Mouse (Mus musculus) erythroid progenitor cell, adult 5-6 weeks (primary cell): ENCODE results near the gene Cpe. TPM values are rescaled to one million over a fixed set of nuclear protein-coding genes. Genes with fewer than 3 reads are reported as not detected.

Experiments
- ATAC-seq: replicated peaks from 2 replicates; pipeline ENCODE4 v1.8.0; 2016; ENCODE audit warnings: moderate number of reproducible peaks, mild to moderate bottlenecking, moderate TSS enrichment, inconsistent platforms; ENCODE audit not compliant: poor library complexity, low FRiP score, severe bottlenecking
- total RNA-seq, 2 experiments: library from RNA; stranded (forward) in 1 of 2; stranded (reverse) in 1 of 2; fragments of 150-400 nt in 1 of 2; fragments of 186-747, 209-891 nt in 1 of 2; gene quantifications; 2 replicates each; pipeline versions ENCODE4 v1.2.3 to v1.2.4; 2015 to 2017; ENCODE audit warnings: low replicate concordance in 2 of 2

Cpe gene
- total RNA-seq, 2 experiments from 2014 or later: not detected

DNA sequence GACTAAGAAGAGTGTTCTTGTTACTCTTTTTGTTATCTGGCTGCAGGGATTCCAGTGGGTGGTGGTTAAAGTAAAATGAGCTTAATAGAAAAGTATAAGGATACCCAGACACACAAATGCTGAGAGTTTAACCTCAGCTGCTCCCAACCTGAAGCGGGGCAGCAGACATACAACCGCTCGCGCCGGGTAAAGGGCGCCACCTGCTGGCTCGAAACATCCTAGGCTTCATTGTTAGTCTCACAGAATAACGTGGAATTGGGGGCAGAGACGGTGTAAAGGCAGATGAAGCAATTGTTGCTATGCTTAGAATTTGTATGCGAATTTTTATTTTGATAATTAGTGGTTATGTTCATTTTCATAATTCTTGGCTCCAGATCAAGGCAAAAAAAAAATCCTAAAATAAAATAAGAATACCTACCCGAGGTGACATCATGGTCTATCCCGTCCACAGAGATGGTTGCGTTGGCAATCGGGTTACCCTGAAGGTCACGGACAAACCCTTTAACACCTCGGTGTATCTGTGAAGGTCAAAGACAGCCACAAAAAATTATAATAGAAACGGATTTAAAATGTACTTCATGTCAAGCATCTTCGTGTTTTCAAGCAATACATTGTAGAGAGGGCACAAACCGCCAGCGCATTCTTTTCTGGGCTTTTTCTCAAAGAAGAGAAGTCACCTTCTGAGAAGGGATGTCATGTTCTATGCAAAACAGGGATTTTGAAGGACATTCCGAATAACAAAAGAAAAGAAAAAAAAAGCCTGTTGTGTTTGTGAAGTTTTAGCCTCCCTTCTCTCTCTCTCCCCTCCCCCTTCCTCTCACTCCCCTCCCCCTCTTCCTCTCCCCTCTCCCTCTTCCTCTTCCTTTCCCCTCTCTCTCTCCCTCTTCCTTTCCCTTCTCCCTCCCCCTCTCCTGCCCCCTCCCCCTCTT, 95.5 kb downstream of the Cpe start:
- ATAC-seq: no peak

DNA sequence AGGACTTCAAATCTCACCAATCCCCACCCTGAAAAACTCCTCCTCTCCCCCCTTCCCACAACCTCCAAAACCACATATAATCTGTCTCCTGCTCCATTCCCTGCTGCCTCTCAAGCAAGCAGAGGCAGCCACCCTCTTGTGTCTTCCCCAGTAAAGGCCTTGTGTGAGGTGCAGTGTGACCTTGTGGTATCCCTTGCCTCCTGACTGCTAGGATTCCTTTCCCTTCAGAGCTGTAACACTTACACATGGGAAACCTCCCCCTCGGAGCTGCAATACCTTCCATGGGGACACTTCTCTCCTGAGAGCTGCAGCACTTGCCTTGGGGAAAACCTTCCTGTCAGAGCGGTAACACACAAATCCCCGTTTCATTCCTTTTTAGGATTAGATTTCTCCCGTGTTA, 96.5 kb downstream of the Cpe start:
- no peak for ATAC-seq

DNA sequence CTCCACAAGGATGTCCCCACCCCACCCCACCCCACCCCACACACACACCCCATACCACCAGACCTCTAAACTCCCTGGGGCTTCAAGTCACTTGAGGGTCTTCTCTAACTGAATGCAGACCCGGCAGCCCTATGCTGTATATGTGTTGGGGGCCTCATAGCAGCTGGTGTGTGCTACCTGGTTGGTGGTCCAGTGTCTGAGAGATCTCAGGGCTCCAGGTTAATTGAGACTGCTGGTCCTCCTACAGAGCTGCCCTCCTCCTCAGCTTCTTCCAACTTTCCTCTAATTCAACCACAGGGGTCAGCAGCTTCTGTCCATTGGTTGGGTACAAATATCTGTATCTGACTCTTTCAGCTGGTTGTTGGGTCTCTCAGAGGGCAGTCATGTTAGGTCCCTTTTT, 102.4 kb downstream of the Cpe start:
- no peak for ATAC-seq

DNA sequence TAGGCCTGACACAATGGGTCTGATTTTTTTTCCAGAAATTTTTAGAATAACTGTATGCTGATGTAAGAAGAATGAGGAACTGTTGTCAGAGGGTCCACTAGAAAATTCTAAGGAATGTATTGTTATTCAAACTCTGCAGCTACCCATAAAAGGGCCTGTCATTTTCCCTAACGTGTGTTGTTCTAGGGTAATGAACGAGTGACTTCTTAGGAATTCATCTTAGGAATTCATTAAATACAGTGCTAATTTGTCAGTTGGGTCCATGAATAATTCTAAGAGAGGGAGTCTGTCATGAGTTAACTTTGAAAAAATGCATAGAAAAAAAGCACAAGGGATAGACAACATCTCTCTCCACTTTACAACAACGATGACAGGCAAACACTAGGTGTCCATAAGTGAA, 110.0 kb downstream of the Cpe start:
- no peak for ATAC-seq

DNA sequence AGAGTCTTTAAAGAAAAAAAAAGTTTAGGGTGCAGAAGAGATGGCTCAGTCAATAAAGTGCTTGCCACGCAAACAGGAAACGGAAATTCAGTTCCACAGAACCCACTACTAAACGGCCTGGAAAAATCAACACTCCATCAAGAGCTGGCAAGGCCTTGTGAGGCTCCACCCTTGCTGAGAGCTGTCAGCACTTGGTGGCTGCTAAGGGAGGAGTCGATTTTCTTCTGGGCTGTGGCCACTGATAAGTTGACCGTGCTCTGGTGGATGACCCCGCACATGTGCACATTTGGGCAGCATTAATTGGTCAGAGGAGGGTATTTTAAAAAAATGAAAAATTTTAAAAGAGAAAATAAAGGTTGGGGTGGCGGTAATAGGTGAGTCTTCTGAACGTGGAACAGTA, 114.6 kb downstream of the Cpe start:
- no peak for ATAC-seq

DNA sequence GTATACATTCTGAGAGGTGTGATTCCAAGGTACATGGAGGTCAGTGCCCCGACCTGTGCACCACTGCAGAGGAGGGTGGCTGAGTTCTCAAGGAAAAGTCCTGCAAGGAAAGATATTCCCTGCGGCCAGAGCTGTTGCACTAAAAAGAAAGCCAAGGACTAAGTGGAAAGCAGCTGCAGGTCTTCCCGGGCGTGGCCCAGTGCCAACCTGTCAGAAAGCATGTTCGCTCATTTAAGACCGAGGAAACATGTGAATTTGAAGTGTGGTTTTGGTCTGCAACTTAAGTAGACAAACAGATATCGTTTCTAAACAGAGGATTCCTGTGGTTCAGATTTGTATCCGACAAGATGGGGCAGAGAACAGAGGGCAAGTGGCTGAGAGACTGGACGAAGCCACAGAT, 117.9 kb downstream of the Cpe start:
- no peak for ATAC-seq

DNA sequence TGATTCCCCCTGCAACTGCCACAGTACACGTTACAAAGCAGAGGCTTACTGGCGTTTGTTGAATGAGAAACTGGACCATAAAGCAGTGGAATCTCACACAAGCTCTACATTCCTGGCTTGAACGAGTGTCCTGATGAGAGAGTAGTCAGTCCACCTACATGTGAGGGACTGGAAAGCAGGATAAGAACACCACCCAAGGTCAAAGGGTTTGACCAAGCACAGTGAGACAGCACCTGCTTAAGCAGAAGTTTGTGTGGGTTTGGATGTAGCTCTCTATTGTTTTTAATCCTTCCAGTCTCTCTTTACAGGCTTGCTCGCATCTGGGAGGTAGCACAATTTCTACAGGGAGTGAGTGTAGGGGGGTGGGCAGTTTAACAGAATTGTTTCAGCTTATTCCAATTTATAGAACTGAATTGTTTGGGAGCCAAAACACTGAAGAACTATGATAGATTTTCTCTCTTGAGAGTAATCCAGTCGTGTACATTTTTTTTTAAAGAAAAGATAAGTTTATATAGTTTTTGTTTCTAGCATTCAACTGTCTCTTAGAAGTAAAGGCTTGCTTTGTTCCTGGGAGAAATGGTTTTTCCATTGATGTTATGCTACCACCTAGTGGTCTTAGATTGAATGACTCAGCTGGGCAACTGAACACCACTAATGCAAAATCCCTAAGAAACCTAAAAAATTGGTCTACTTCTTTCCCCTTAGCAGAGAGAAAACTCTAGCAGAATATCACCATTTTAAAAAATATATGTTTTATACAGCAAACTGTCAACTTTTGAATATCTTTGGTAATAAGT, 144.6 kb downstream of the Cpe start:
- ATAC-seq: no peak

DNA sequence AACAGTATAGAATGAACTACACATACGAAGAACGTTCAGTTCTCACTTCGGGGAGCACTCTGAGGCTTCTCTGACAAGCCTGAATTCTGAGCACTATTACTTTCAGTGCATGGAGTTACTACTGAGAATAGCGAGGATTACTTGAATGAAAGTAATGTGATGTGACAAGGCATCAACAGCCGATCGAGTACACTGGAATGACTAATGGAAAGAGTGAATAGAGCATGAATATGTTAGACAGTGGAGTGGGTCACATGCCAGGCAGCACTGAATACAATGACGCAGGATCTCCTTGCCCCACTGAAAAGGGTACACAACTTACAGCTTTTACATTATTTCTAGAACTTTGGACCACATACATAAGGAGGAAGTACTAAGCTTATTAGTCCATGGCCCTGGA, 149.4 kb downstream of the Cpe start:
- no peak for ATAC-seq

Other genes with a start within 250 kb of the Cpe start
- gene Msmo1, start 40.7 kb upstream of the Cpe start, total RNA-seq (2015; ENCODE audit: low replicate concordance): 19.3 and 24.1 TPM in 2 replicates
- 7.9 and 9.0 TPM in 2 replicates for gene Msmo1, start 40.7 kb upstream of the Cpe start, total RNA-seq (2017; ENCODE audit: low replicate concordance)
- 1.4 and 4.6 TPM in 2 replicates for gene Klhl2, start 157.0 kb upstream of the Cpe start, total RNA-seq (2015; ENCODE audit: low replicate concordance)
- gene Klhl2, start 157.0 kb upstream of the Cpe start, total RNA-seq (2017; ENCODE audit: low replicate concordance): 1.2 and 2.6 TPM in 2 replicates